Mouse (Mus musculus): ENCODE data around the gene Ptpre. TPM values are rescaled to one million over a fixed set of nuclear protein-coding genes. Genes with fewer than 3 reads are reported as not detected.

The Ptpre gene
- polyA plus RNA-seq, 1 experiment from 2014 or later = 2.7 TPM

MicroRNAs within 50 kb of the gene (microRNA counts, 519-probe panel; counts per million panel counts)
- 1,060 counts per million, percentile 3 among the panel's probes with 10 or more counts for microRNA mmu-miR-1962

Small RNA genes lying within 50 kb of the gene (microRNA-seq; reads per million reads assigned to microRNA genes)
- gene Mir1962 = not detected

Other genes starting within 250 kb of the Ptpre start
- not detected in 2 replicates for gene Foxi2, start 127.2 kb upstream of the Ptpre start, polyA plus RNA-seq (2014; fragmentation: Nextera tagmentation; extraction: Ambion mirVana)
- gene Clrn3, start 8.8 kb upstream of the Ptpre start, polyA plus RNA-seq (2014; fragmentation: Nextera tagmentation; extraction: Ambion mirVana) = 0.33 and 0.60 TPM in 2 replicates
- gene Mki67, start 178.9 kb downstream of the Ptpre start, polyA plus RNA-seq (2014; fragmentation: Nextera tagmentation; extraction: Ambion mirVana) = 65.8 and 66.4 TPM in 2 replicates